Mouse (Mus musculus) B cell, adult (primary cell): ENCODE measurements around the gene Pdcd5. TPM values are rescaled to one million over a fixed set of nuclear protein-coding genes. Genes with fewer than 3 reads are reported as not detected.

Experiments
- total RNA-seq: library from RNA; stranded (reverse); gene quantifications from 4 replicates; pipeline ENCODE4 v1.2.4, GENCODE M21; 2023; ENCODE audit not compliant: inconsistent age

The Pdcd5 gene
- total RNA-seq, result 42.4 to 59.7 TPM (median 53.9 TPM) in 4 replicates

DNA sequence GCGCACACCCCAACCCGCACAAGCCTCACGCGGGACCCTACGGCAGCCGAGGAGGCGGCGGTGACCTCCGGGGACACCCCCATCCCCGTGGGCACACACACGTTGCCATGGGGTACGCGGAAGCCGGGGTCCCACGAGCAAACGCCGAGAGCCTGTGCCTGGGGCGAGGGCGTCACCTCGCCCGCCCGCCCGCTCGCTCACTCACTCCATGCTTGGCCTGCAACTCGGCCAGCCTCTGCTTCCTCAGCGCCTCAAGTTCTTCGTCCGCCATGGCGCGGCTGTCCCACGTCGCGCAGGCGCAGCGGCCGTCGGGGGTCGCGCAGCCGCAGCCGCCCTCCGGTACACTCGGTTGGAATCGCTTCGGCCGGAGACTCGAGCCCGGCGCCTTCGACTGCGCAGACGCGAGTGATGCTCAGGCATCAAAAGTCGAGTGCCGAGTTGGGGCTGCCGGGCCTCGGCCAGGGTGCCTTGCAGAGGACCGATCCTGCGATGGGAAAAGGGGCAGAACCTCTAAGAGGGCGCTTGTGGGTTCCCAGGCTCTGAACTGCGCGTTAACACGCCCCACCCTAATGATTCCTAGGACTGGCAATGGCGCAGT, at the start of gene Pdcd5:
Gene Pdcd5 (minus strand): TSS at position 421 of the 598 bp plus-strand sequence.

Other genes with a start within 250 kb of the Pdcd5 start
- gene Slc7a9, start 198.7 kb downstream of the Pdcd5 start, total RNA-seq, result not detected in 4 replicates
- gene Tdrd12, start 109.8 kb downstream of the Pdcd5 start, total RNA-seq, result not detected in 4 replicates
- 24.6 to 30.0 TPM (median 26.6 TPM) in 4 replicates for gene Nudt19, start 91.2 kb downstream of the Pdcd5 start, total RNA-seq
- gene Rgs9bp, start 61.9 kb downstream of the Pdcd5 start, total RNA-seq, result 0.06 to 0.21 TPM (median 0.13 TPM) in 3 of 4 replicates, not detected in the other
- gene Ankrd27, start 61.3 kb downstream of the Pdcd5 start, total RNA-seq, result 32.4 to 43.0 TPM (median 34.7 TPM) in 4 replicates
- gene Dpy19l3, start 106.9 kb upstream of the Pdcd5 start, total RNA-seq, result 36.3 to 56.3 TPM (median 48.9 TPM) in 4 replicates
- gene Zfp507, start 155.5 kb upstream of the Pdcd5 start, total RNA-seq, result 79.9 to 87.4 TPM (median 83.3 TPM) in 4 replicates